Mouse (Mus musculus): ENCODE data around the gene Ccl24.
"Not testable (repeated sequence)": the region's sequence is repeated elsewhere in the genome, so short reads cannot be mapped to it uniquely, and the experiment has no call there.

The Ccl24 gene

GRCm38 (mm10) chr5:135573006-135573405, at the start of gene Ccl24:
Gene Ccl24, minus strand, starts transcription at chr5:135573049.
- in situ Hi-C loops (cut with MboI), result no loop called here

GRCm38 (mm10) chr5:135621725-135622124, 48.9 kb upstream of the Ccl24 start:
- in situ Hi-C loops (cut with MboI), result no loop called here

DNA sequence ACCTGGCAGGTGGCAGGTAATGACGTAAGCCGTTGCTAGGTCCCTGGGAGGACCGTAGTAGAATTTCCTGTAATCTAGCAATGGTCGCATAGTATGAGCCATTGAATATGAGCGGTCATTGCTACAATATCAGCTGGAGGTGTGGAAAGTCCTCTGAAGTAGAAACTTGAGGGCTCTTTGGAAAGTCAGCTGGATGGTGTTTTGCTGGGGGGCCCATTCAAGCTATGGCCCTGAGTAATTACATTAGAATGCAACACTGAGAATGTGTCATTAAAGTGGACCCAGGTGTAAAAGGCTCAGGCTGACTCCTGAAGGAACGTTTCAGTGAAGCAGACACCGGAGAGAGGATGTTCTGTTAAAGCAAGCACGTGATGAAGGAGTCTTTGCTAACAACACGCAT, 47.7 kb upstream of the Ccl24 start:
- in situ Hi-C loops (cut with MboI), result no loop called here

DNA sequence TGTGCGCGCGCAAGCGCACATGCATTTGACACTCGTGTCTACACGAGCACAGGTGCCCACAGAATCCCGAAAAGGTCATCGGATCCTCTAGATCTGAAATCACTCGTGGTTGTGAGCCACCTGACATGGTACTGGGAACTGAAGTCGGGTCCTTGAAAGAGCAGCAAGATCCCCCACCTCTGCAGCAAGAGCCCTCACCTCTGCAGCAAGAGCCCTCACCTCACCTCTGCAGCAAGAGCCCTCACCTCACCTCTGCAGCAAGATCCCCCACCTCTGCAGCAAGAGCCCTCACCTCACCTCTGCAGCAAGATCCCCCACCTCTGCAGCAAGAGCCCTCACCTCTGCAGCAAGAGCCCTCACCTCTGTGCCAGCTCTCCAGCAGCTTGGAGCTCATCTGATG, 46.9 kb upstream of the Ccl24 start:
- in situ Hi-C loops (cut with MboI), result loop anchor here (5.0 kb wide), 1 partner anchor 133 kb away; no protein-coding TSS in a partner anchor

DNA sequence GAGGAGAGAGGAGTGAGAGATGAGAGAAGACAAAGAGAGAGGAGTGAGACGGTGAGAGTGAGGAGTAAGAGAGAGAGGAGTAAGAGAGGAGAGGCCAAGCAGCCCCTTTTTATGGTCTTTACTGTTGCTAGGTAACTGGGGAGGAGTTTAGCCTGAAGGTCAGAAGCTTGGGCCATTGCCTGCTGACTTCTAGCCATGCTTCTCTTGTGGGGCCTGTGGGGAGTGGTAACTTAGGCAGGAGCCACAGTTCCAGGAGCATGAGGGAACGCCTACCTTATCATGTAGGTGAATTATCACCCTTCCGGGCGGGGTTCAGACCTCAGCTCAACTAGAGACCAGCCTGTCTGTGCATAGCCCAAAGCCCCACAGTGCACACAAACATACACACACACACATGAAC, 36.9 kb upstream of the Ccl24 start:
- in situ Hi-C loops (cut with MboI), result no loop called here

DNA sequence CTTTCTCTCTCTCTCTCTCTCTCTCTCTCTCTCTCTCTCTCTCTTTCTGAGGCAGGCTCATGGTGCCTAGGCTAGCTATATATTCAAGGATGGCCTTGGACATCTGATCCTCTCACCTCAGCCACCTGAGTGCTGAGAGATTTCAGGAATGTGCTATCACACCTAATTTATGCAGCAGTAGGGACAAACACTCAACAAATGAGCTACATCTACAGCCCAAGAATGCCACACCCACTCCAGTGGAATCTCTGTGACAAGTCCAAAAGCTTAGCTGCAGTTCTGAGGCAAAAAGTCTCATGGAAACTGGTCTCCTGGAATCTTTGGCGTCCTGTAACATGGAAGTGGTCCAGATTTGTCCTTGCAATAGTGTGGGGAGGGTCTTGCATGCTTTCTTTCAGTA, 34.7 kb upstream of the Ccl24 start:
- in situ Hi-C loops (cut with MboI), result no loop called here

DNA sequence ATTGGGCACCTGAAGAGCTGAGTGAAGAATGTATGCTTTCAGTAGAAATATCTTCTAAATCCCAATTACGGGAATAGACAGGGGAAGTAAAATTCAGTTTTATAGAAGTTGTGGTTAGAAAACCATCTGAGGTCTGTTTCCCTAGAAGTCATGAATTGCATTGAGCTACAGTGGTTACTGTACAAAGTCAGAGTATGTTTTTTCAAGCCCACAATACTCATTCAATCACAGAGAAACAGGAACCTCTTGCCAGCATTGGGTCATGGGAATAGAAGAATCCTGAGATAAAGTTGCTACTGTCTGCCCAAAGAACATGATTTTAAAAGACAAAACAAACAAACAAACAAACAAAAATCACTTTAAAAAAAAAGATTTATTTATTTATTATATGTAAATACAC, 33.9 kb upstream of the Ccl24 start:
- in situ Hi-C loops (cut with MboI), result not testable (repeated sequence)

GRCm38 (mm10) chr5:135604643-135605042, 31.8 kb upstream of the Ccl24 start:
- in situ Hi-C loops (cut with MboI), result not testable (repeated sequence)

GRCm38 (mm10) chr5:135589996-135590784, 17.3 kb upstream of the Ccl24 start:
- in situ Hi-C loops (cut with MboI), result no loop called here

DNA sequence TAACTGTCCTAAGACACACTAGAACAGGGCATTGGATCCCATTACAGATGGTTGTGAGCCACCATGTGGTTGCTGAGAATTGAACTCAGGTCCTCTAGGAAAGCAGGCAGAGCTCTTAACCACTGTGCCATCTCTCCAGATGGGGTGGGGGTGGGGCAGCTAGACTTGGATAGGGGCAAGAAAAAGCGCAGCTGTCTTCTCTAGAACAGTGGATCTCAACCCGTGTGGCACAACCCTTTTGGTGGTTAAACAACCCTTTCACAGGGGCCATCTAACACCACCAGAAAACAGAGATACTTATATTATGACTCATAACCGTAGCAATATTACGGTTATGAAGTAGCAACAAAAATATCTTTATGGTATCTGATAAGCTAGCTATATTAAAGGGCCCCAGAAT, 14.9 kb upstream of the Ccl24 start:
- in situ Hi-C loops (cut with MboI), result no loop called here

DNA sequence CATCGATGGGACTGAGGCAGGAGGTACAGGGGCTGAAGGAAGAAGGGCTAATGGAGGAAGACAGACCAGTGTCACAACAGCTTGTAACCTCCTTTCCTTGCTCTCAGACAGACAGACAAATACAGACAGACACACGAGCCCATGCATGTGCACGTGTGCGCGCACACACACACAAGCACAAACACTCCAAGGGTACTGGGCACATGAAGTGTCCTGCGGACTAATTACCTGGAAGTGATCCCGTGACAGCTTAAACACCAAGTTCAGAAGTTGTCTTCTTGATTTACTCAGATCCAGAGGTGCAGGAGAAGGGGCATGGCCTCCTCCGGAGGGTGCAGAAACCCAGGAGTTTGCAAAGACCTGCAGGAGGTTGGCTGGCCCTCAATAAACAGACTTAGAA, 12.8 kb upstream of the Ccl24 start:
- in situ Hi-C loops (cut with MboI), result no loop called here

GRCm38 (mm10) chr5:135582330-135582729, 9.5 kb upstream of the Ccl24 start:
- in situ Hi-C loops (cut with MboI), result no loop called here

DNA sequence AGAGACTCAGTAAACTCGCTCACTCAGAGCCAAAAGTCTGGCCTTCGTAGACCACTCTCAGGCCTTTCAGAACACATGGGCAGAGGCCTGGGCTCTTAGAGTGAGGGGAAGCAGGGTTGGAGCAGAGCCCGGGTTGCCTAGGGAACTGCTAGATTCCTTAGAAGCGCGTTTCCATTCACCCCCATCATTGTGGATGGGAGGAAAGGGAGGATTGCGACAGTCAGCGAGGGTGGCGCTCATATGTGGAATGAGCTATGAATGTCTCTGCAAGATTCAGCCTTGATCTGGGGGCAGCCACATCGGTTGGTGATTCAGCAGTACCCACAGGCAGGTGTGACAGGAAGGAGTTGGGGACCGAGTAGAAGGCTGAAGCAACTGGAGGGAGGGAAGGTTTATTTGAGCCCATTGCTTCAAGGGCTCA, 6.5 kb upstream of the Ccl24 start:
- in situ Hi-C loops (cut with MboI), result no loop called here

DNA sequence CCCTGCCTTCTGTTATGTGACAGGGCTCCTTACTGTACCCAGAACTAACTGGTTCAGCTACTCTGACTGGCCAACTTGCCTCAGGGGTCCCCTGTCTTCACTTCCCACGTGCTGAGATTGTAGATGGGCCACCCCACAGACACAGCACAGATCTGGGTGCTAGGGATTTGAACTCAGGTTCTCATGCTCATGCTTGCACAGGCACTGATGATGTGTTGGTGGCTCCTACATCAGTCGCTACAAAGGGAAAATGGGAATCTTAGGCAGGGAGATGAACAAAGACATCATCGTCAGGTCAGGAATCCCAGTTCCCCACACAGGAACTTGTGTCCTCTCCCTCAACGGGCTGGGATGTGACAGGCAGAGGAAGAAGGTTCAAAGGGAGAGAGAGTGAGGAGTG, 3.2 kb upstream of the Ccl24 start:
- in situ Hi-C loops (cut with MboI), result no loop called here

DNA sequence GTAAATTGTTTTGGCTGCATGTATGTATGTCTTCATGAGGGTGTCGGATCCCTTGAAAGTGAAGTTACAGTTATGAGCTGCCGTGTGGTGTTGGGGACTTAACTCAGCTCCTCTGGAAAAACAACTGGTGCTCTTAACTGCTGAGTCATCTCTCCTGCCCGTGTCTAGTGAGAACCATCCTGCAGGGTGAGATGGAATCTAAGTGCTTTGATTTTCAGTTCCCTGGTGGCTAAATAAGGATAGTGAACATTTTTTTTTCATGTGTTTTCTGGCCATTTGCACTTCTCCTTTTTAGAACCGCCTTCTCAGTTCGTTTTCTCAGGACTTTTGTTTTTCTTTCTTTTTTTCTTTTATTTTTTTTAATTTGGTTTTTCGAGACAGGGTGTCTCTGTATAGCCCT, 4.2 kb downstream of the Ccl24 start:
- in situ Hi-C loops (cut with MboI), result no loop called here

- in situ Hi-C loops (cut with MboI), result no loop called here
Measured at GRCm38 (mm10) chr5:135567556-135568265, 5.1 kb downstream of the Ccl24 start.

DNA sequence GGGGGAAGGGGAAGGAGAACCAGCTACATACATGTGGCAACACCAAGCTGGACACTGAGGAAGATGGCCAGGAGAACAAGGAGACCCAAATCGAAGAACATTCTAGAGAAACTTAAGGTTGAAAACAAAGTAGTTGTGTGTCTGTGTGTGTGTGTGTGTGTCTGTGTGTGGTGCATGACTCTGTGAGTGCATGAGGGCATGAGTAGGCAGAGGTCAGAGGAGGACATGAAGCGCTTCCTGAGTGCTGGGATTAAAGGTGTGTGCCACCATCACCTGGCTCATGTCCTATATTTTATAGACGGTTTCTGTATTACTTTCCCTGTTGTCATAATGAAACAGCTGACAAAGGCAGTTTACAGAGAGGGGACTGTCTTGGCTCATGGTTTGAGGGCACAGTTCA, 9.4 kb downstream of the Ccl24 start, which contains the start of gene Ccl26:
Gene Ccl26 (minus strand): TSS at position 101 of the 400 bp plus-strand sequence.
- in situ Hi-C loops (cut with MboI), result no loop called here

- in situ Hi-C loops (cut with MboI), result no loop called here
Measured at GRCm38 (mm10) chr5:135557671-135558070, 15.2 kb downstream of the Ccl24 start.

GRCm38 (mm10) chr5:135557051-135557450, 15.8 kb downstream of the Ccl24 start:
- in situ Hi-C loops (cut with MboI), result no loop called here

- in situ Hi-C loops (cut with MboI), result no loop called here
Measured at GRCm38 (mm10) chr5:135556259-135556658, 16.6 kb downstream of the Ccl24 start.

DNA sequence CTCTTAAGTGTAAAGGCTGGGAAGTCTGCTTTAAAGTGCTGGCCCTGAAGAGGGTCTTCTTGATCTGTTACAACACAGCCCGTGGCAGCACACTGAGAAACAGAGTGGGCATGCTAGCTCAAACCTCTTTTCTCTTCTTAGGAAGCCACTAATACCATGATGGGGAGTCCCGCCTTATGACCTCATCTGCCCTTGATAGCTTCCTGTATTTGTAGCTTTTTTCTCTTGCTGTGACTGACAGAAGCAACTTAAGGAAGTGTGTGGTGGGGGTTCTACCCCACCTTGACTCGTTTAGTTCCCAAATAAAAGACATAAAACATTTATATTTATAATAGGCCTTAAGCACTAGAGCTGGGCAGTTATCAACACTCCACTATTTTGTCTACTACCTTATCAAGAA, 21.3 kb downstream of the Ccl24 start:
- in situ Hi-C loops (cut with MboI), result no loop called here

DNA sequence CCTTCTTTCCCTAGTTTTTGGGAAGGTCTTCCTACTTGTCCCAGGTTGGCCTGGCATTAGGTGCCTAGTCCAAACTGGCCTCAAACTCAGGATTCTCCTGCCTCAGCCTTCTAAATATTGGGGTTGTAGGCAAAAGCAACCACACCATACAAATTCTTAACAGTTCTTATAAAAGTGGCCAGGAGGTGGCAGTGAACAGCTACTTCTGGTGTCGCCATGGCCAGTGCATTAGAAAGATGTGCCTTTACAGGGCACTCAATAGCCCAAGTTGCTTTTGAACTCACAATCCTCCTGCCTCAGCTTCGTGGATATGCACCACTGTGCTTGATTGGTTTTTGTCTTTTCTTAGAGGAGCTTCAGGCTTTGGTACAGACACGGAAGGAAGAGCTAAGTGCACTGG, 21.9 kb downstream of the Ccl24 start:
- in situ Hi-C loops (cut with MboI), result no loop called here

- in situ Hi-C loops (cut with MboI), result no loop called here
Measured at GRCm38 (mm10) chr5:135547990-135548389, 24.9 kb downstream of the Ccl24 start.

Measured in mature B cell (primary cell).